Mouse (Mus musculus) C2C12 (cell line): Measurements from ENCODE around the gene Lrrc63. TPM values are rescaled to one million over a fixed set of nuclear protein-coding genes. Genes with fewer than 3 reads are reported as not detected.

Experiments
- H3K27me3 ChIP-seq: one replicate; pipeline ENCODE4 v1.6.1; 2011; ENCODE audit not compliant: control insufficient read depth, insufficient read depth, insufficient read length
- H3K36me3 ChIP-seq: one replicate; pipeline ENCODE4 v1.6.1; 2011; ENCODE audit not compliant: control insufficient read depth, insufficient read depth
- H3K4me3 ChIP-seq: one replicate; pipeline ENCODE4 v1.5.1; 2011; ENCODE audit warnings: mild to moderate bottlenecking, control low read depth; ENCODE audit not compliant: poor library complexity, insufficient read depth, severe bottlenecking
- H3K79me2 ChIP-seq: one replicate; pipeline ENCODE4 v1.6.1; 2011; ENCODE audit not compliant: control insufficient read depth, insufficient read depth
- H3K79me3 ChIP-seq: one replicate; pipeline ENCODE4 v1.6.1; 2011; ENCODE audit warnings: low read depth, control low read depth
- H3ac ChIP-seq: one replicate; pipeline ENCODE3; 2011; ENCODE audit warnings: low read depth; ENCODE audit not compliant: control insufficient read depth, insufficient read length
- CEBPB ChIP-seq: IDR thresholded peaks from one replicate; pipeline ENCODE4 v1.6.1; 2011; ENCODE audit warnings: low read depth, mild to moderate bottlenecking, control low read depth, moderate library complexity
- CTCF ChIP-seq: IDR thresholded peaks from one replicate; pipeline ENCODE4 v1.5.1; 2011; ENCODE audit not compliant: control insufficient read depth, insufficient read depth, insufficient read length
- FOSL1 ChIP-seq: IDR thresholded peaks from one replicate; pipeline ENCODE4 v1.8.0; 2011; ENCODE audit warnings: mild to moderate bottlenecking, low read length; ENCODE audit not compliant: poor library complexity, insufficient read depth, severe bottlenecking
- MAX ChIP-seq: IDR thresholded peaks from one replicate; pipeline ENCODE4 v1.6.1; 2011; ENCODE audit warnings: mild to moderate bottlenecking, control low read depth
- MYOD1 ChIP-seq: IDR thresholded peaks from one replicate; pipeline ENCODE4 v1.6.1; 2011; ENCODE audit warnings: low read depth; ENCODE audit not compliant: control insufficient read depth, insufficient read length
- MYOG ChIP-seq: IDR thresholded peaks from one replicate; pipeline ENCODE4 v1.6.1; 2011; ENCODE audit not compliant: control insufficient read depth, insufficient read length; ENCODE audit errors: extremely low read depth
- USF1 ChIP-seq: IDR thresholded peaks from one replicate; pipeline ENCODE4 v1.6.1; 2011; ENCODE audit warnings: low read depth, mild to moderate bottlenecking, control low read depth, moderate library complexity
- polyA plus RNA-seq: library from polyadenylated mRNA; unstranded; fragments of >200 nt; fragmentation: generic; extraction: Trizol; gene quantifications from one replicate; pipeline ENCODE4 v1.2.1, GENCODE M21; 2012; ENCODE audit warnings: missing spikeins

The Lrrc63 gene
- polyA plus RNA-seq, 1 experiment, result not detected

- H3K79me3 ChIP-seq, result no peaks in the 10 kb centered on the region
- no peak overlapping the region for H3K4me3 ChIP-seq
- H3K27me3 ChIP-seq, result peaks cover 12% of the 10 kb centered on the region
- H3K79me2 ChIP-seq, result no peaks in the 10 kb centered on the region
- H3K36me3 ChIP-seq, result no peaks in the 10 kb centered on the region
- no peak for TF ChIP-seq MYOG
- TF ChIP-seq CTCF, result no peak
- no peak for TF ChIP-seq USF1
- no peak for TF ChIP-seq FOSL1
- TF ChIP-seq MYOD1, result no peak
- no peak for TF ChIP-seq MAX
- TF ChIP-seq CEBPB, result no peak
- no peak overlapping the region for H3ac ChIP-seq
These were observed 9.0 kb downstream of the Lrrc63 start for GRCm38 (mm10) chr14:75121658-75122057.

- no peak overlapping the region for H3ac ChIP-seq
- no peak overlapping the region for H3K4me3 ChIP-seq
- no peaks in the 10 kb centered on the region for H3K79me2 ChIP-seq
- no peak for TF ChIP-seq FOSL1
- TF ChIP-seq CTCF, result no peak
- no peak for TF ChIP-seq USF1
- no peak for TF ChIP-seq MAX
- no peak for TF ChIP-seq MYOD1
- TF ChIP-seq CEBPB, result no peak
- TF ChIP-seq MYOG, result no peak
- no peaks in the 10 kb centered on the region for H3K36me3 ChIP-seq
- peaks cover 6% of the 10 kb centered on the region for H3K27me3 ChIP-seq
- no peaks in the 10 kb centered on the region for H3K79me3 ChIP-seq
These were observed 27.7 kb downstream of the Lrrc63 start for GRCm38 (mm10) chr14:75102956-75103355.

GRCm38 (mm10) chr14:75077946-75078345 lies 52.7 kb downstream of the Lrrc63 start:
- H3K36me3 ChIP-seq, result no peaks in the 10 kb centered on the region
- H3K79me2 ChIP-seq, result no peaks in the 10 kb centered on the region
- H3K27me3 ChIP-seq, result peaks cover 10% of the 10 kb centered on the region
- H3ac ChIP-seq, result no peak overlapping the region
- TF ChIP-seq CEBPB (no peak), FOSL1 (no peak), MAX (no peak), MYOD1 (no peak), USF1 (no peak), CTCF (no peak), MYOG (no peak)
- no peaks in the 10 kb centered on the region for H3K79me3 ChIP-seq
- no peak overlapping the region for H3K4me3 ChIP-seq

GRCm38 (mm10) chr14:75075299-75076180 lies 55.1 kb downstream of the Lrrc63 start:
- no peaks in the 10 kb centered on the region for H3K36me3 ChIP-seq
- peaks cover 7% of the 10 kb centered on the region for H3K27me3 ChIP-seq
- no peak overlapping the region for H3K4me3 ChIP-seq
- no peaks in the 10 kb centered on the region for H3K79me2 ChIP-seq
- no peak for TF ChIP-seq CEBPB
- TF ChIP-seq MYOD1, result no peak
- TF ChIP-seq CTCF, result no peak
- no peak for TF ChIP-seq USF1
- TF ChIP-seq MAX, result no peak
- TF ChIP-seq FOSL1, result no peak
- no peak for TF ChIP-seq MYOG
- H3K79me3 ChIP-seq, result no peaks in the 10 kb centered on the region
- no peak overlapping the region for H3ac ChIP-seq

- Histone ChIP-seq H3K4me3 (no peak overlapping the region), H3K36me3 (no peaks in the 10 kb centered on the region), H3K79me2 (no peaks in the 10 kb centered on the region), H3ac (no peak overlapping the region), H3K79me3 (no peaks in the 10 kb centered on the region), H3K27me3 (peaks cover 3% of the 10 kb centered on the region)
- TF ChIP-seq MAX (no peak), CEBPB (no peak), FOSL1 (no peak), MYOG (no peak), MYOD1 (no peak), USF1 (no peak), CTCF (no peak)
These were observed 59.6 kb downstream of the Lrrc63 start for GRCm38 (mm10) chr14:75071091-75071490.
